Mouse (Mus musculus) layer of hippocampus, postnatal 36 days (tissue): ENCODE data around the gene Angpt4. TPM values are rescaled to one million over a fixed set of nuclear protein-coding genes. Genes with fewer than 3 reads are reported as not detected.
A peak's percentile ranks its signal among the peaks of the same experiment; 100 is the strongest.

Experiments used
- DNase-seq, 2 experiments: peaks; one replicate each; pipeline ENCODE4 v3.0.0; 2022
- total RNA-seq, 2 experiments: library from RNA; stranded (reverse); gene quantifications; 2 replicates each; pipeline ENCODE4 v1.2.3; 2021

The Angpt4 gene
- total RNA-seq, 2 experiments from 2014 or later: 0.15 to 0.25 TPM

DNA sequence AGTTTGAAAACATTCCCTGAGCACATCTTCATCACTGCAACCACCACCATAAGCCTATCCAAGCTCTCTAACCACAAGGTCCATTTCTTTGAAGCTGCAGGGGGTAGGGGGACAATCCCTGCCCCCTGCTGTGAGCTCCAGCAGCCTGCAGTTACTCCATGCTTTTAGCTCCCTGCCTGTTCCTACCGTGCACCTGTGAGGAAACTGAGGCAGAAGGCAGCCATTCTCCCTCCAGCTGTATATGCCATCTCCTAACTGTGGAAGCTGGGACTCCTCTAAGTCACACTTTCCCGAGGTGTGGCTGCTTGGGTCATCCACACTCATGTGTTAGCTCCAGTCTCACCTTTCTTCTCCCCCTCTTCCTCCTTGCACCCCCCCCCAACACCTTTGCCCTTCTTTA is 4.1 kb downstream of the Angpt4 start:
- no peak for DNase-seq

- DNase-seq: no peak
These were observed 5.2 kb downstream of the Angpt4 start for GRCm38 (mm10) chr2:151916061-151916831.

DNA sequence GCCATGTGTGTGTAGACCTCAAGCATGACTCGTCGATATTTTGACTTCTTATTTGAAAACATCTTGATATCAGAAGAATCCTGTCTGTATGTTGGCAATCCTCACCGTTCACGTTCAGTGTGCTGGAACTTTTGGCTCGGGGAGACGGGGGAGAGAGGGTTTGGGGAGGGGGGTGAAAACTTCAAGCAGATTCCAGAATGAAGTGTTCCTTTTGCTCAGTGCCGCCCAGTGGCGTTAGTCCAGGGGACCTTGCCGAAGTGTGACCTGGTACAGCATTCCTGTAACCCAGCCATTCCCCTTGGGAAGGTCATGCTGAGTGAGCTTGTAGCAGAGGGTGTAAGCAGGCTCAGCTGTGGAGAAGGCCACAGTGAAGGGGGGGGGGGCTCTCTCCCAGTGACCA is 8.1 kb downstream of the Angpt4 start:
- no peak for DNase-seq

- no peak for DNase-seq
These were observed 10.1 kb downstream of the Angpt4 start for GRCm38 (mm10) chr2:151921068-151921467.

GRCm38 (mm10) chr2:151921596-151921995 is 10.6 kb downstream of the Angpt4 start:
- DNase-seq: no peak

- DNase-seq: no peak
These were observed 13.3 kb downstream of the Angpt4 start for GRCm38 (mm10) chr2:151924276-151924675.

GRCm38 (mm10) chr2:151925715-151926114 is 14.7 kb downstream of the Angpt4 start:
- DNase-seq: no peak

DNA sequence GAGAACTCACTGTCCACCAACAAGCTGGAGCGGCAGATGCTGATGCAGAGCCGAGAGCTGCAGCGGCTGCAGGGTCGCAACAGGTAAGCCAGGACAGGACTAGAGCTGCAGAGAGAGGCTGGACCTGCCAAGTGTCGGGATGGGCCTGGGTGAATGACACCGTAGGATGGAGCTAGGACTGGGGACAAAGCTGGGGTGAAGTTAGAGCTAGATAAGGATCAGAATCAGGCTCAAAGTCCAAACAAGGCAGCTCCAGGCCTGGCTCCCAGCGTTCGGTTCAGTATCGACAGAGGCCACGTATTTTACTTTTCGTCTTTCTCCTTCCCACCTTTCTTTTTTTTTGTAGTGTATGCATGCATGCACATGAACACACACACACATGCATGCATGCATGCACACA is 16.1 kb downstream of the Angpt4 start:
- no peak for DNase-seq

DNA sequence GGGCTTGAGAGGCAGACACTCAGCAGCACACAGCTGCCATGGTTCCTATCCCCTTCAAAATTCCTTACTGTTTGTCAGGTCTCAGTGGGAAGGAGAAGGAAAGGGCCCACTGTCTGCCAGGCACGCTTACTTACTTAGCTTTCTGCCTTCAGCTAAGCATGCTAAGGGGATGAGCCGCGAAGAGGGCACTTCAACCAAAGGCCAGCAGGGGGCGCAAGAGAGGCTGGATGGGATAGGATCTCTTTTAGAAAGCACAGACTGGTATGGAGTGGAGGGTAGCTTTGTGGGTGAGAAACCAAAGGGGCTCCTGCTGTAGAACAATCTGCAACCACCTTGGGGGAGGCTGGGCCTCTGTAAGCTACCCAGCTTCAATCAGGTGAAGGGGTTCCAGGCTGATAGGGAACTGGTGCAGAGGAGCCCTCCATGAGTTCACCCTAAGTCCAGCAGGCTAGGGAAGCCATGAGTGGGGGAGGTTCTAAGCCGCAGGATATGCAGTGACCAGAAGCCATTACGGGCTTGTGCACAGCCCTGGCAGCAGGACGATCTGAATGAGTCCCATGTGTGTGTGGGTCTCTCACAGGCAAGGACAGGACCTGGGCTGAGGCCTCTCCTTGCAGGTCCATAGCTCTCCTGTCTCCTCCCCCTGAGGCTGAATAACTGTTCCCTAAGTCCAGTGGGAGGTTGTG is 19.5 kb downstream of the Angpt4 start:
- DNase-seq: peak; percentile 81 to 84

DNA sequence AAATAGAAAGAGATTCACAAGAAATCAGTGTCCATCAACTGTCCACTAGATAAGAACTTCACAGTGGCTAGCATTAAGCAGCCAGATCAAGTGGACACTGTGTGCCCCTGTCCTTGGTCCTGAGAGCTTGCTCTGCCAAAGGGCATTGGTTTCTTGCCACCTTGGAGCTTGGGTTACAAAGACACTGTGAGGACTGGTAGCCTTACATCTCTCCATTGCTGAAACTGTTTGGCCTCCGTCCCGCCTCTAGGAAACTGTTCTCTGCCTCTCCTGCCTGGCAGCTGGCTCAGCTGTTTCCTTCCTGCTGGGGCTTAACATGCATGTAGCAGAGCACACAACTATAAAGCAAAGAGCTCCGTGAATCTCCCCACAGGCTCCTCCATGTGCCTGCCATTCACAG is 26.9 kb downstream of the Angpt4 start:
- DNase-seq: no peak

- no peak for DNase-seq
These were observed 27.8 kb downstream of the Angpt4 start for GRCm38 (mm10) chr2:151938780-151939200.

GRCm38 (mm10) chr2:151939651-151940420 is 28.8 kb downstream of the Angpt4 start:
- no peak for DNase-seq

GRCm38 (mm10) chr2:151941269-151941668 is 30.3 kb downstream of the Angpt4 start:
- no peak for DNase-seq

DNA sequence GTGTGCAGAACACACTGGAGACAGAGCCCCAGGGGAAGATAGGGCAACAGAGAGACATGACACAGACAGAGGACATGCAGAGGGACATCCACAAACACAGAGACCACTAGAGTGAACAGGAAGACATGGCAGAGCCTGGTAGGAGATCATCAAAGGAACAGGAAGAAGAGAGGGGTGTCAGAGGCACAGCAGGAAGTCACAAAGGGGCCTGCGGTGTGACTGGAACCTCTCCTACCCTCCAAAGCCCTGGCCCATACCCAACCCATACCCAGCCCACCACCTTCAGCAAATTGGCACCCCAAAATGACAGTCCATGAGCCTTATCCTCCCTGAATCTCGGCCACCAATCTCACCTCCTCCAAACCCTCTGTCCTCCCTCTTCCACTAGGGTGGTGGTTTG is 33.1 kb downstream of the Angpt4 start:
- no peak for DNase-seq

- DNase-seq: no peak
These were observed 36.6 kb downstream of the Angpt4 start for GRCm38 (mm10) chr2:151947617-151948016.

GRCm38 (mm10) chr2:151948311-151948710 is 37.3 kb downstream of the Angpt4 start:
- DNase-seq: no peak

DNA sequence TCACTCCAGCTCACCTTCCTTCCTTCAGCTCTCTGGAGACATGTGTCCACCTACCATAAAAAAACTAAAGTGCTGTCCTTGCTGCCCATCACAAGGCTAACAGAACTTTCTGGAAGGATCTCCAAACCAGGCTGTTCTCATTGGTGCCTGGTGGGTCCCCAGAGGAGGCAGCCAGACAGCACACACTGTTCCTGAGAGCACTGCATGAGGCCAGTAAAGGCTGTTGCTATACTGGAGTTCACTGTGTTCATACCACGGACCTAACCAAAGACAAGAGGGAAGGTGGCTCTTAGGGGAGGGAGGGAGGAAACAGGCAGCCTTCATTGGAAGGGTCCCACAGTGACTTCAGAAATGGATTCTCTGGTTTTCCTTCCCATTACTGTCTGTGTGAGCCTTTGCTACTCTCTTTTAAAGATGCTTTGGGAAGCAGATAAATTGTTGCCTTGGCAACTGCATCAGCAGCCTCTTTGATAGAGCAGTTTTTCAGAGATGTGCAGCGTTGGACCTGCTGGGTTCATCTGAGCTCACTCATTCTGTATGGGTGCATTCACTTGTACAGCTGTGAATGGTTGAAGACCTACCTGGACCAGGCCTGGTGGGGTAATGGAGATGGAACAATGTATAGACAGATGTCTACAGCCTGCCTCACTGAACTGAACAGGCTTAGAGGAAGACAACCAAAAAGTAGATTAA is 38.2 kb downstream of the Angpt4 start:
- peak in 1 of 2 experiments; percentile 18 for DNase-seq

GRCm38 (mm10) chr2:151953665-151954064 is 42.7 kb downstream of the Angpt4 start:
- no peak for DNase-seq

- no peak for DNase-seq
These were observed 45.6 kb downstream of the Angpt4 start for GRCm38 (mm10) chr2:151956500-151957137.

DNA sequence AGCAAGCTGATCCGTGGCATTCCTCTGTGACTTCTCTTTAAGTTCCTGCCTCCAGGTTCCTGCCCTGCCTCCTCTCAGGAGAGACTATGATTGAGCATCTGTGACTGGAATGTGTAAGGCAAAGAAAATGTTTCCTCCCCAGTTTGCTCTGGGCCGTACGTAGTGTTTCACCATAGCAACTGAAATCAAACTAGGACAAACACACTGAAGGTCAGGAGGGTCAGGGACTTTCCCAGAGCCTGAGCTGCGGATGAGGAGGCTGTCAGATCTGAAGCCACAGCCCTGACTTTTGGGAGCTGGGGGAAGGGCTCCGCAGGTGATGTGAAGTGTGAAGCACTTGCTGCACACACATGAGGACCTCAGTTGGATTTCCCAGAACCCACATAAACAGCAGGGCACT is 48.3 kb downstream of the Angpt4 start:
- no peak for DNase-seq

- no peak for DNase-seq
These were observed 50.5 kb downstream of the Angpt4 start for GRCm38 (mm10) chr2:151961284-151962196.
